ENCODE assay signal across 20 mouse cellular contexts in the genomic region with DNA sequence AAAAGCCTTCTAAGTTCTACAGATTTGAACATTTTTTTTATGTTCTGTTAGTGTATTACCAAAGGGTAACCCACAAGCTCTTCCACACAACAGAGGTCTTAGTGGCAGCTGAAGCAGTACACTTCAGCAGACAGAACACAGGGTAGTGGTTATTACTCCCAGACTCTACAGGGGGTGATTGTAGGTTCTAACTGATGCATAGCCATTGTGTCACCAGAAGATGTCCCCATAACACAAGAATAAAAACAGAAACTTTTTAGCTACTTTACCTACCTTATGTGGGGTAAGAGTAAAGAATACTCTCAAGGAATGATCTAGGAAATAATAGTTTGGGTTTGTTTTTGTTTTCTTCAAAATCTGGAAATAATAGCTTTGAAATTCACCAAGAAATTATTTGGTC. TPM values are rescaled to one million over a fixed set of nuclear protein-coding genes. Genes with fewer than 3 reads are reported as not detected.
A peak's percentile ranks its signal among the peaks of the same experiment; 100 is the strongest.
DNase-seq lines count a peak whose midpoint lies in the region; ATAC-seq and TF ChIP-seq lines count a peak whose summit lies in the region.
"Had no signal": no experiment of that assay in that cellular context is flagged by ENCODE, and none has a peak within 500 bp of the region (broad histone marks: within the 10 kb centered on the region; RNA-seq: fewer than 3 reads in every experiment).

No protein-coding gene starts in this region.

- no peaks in the 10 kb centered on the region for H3K9me3 ChIP-seq in lung, embryonic 14.5 days (ENCODE audit: low read depth, low read length)
- no peaks in the 10 kb centered on the region for H3K9me3 ChIP-seq in MEL (replicated peaks; ENCODE audit: insufficient read depth, low read length)
- H3K9me3 ChIP-seq: heart, embryonic 13.5 days; liver, embryonic 15.5 days had no signal

- H3K4me3 ChIP-seq in heart, adult 2 months: no peak overlapping the region
- no peak overlapping the region for H3K4me3 ChIP-seq in lung, embryonic 14.5 days (ENCODE audit: low read depth, low read length)
- no peak overlapping the region for H3K4me3 ChIP-seq in MEL (ENCODE audit: control insufficient read depth in 1 of 2, insufficient read depth in 1 of 2, low read depth in 2 of 2, low read length in 2 of 2)
- H3K4me3 ChIP-seq: heart, embryonic 13.5 days; liver, embryonic 15.5 days; myocyte had no signal

- no peaks in the 10 kb centered on the region for H3K79me2 ChIP-seq in heart, adult 2 months (replicated peaks; ENCODE audit: control insufficient read depth, insufficient read depth, low read length)
- H3K79me2 ChIP-seq in MEL (ENCODE audit: control insufficient read depth, insufficient read depth, low read length, poor library complexity): no peaks in the 10 kb centered on the region

- TF ChIP-seq CTCF in heart, adult 2 months (IDR thresholded peaks at IDR 0.05): peak; percentile 52
- peak; percentile 34 for TF ChIP-seq CTCF in lung, embryonic 14.5 days (IDR thresholded peaks at IDR 0.05; ENCODE audit: low read depth)
- peak in 1 of 3 experiments; percentile 34; a peak in 3 of 6 replicates for TF ChIP-seq CTCF in MEL (IDR thresholded peaks at IDR 0.05 in 2 of 3, conservative IDR thresholded peaks at IDR 0.05 in 1 of 3; ENCODE audit: control insufficient read depth in 1 of 3, insufficient read depth in 1 of 3, low read depth in 2 of 3, low read length in 3 of 3, poor library complexity in 1 of 3, severe bottlenecking in 1 of 3)

- no peaks in the 10 kb centered on the region for H3K36me3 ChIP-seq in heart, adult 2 months (ENCODE audit: control insufficient read depth, insufficient read depth, low read length)
- peaks cover 11% of the 10 kb centered on the region; the same call in 1 of the 2 replicates for H3K36me3 ChIP-seq in lung, embryonic 14.5 days (ENCODE audit: insufficient read depth)
- no peaks in the 10 kb centered on the region for H3K36me3 ChIP-seq in MEL (ENCODE audit: control insufficient read depth in 1 of 2, insufficient read depth in 2 of 2, low read length in 2 of 2)

- no peak for DNase-seq in heart, adult 2 months
- no peak for DNase-seq in heart, adult 11 months
- peak; percentile 23 for DNase-seq in lung, embryonic 14.5 days
- no peak for DNase-seq in lung, postnatal 25 days (ENCODE audit: low spot score)
- DNase-seq in MEL (ENCODE audit: low read depth, low spot score): peak; percentile 14
- no peak for DNase-seq in layer of hippocampus, adult 8-10 months (ENCODE audit: low spot score in 2 of 2)
- no peak for DNase-seq in urinary bladder, postnatal 14 days (ENCODE audit: low spot score)
- DNase-seq: cerebellum, adult 18-20 months; embryo, embryonic 11 days; kidney, postnatal 36 days; thymus, postnatal 4 days had no signal

- TF ChIP-seq EP300 in heart, adult 2 months (IDR thresholded peaks at IDR 0.05; ENCODE audit: insufficient read depth, low read depth, low read length): no peak
- no peak for TF ChIP-seq EP300 in MEL (IDR thresholded peaks at IDR 0.05; ENCODE audit: low read depth in 1 of 2, low read length in 2 of 2)

- H3K9ac ChIP-seq in heart, adult 2 months (ENCODE audit: low read depth, low read length): no peak overlapping the region
- H3K9ac ChIP-seq in lung, embryonic 14.5 days: no peak overlapping the region
- no peak overlapping the region for H3K9ac ChIP-seq in MEL (ENCODE audit: control insufficient read depth, low read depth, low read length, poor library complexity, severe bottlenecking)
- H3K9ac ChIP-seq: heart, embryonic 13.5 days; liver, embryonic 15.5 days had no signal

- intact Hi-C loops in heart, adult 2 months (cut with DNase I): loop anchor here (5.0 kb wide), 1 partner anchor 149 kb away; no protein-coding TSS in a partner anchor

- no peaks in the 10 kb centered on the region for H3K27me3 ChIP-seq in heart, adult 2 months (ENCODE audit: control insufficient read depth, insufficient read depth, low read length)
- no peaks in the 10 kb centered on the region for H3K27me3 ChIP-seq in lung, embryonic 14.5 days (ENCODE audit: insufficient read depth, low read length)
- H3K27me3 ChIP-seq in MEL (ENCODE audit: control insufficient read depth in 1 of 2, insufficient read depth in 2 of 2, low read length in 2 of 2): no peaks in the 10 kb centered on the region
- H3K27me3 ChIP-seq: heart, embryonic 13.5 days; liver, embryonic 15.5 days had no signal

- H3K4me1 ChIP-seq in heart, adult 2 months (ENCODE audit: control insufficient read depth, insufficient read depth, low read length): no peaks in the 10 kb centered on the region
- H3K4me1 ChIP-seq in lung, embryonic 14.5 days (ENCODE audit: insufficient read depth): no peaks in the 10 kb centered on the region
- H3K4me1 ChIP-seq in MEL (ENCODE audit: control insufficient read depth in 1 of 2, insufficient read depth in 2 of 2, low read length in 2 of 2): no peaks in the 10 kb centered on the region
- H3K4me1 ChIP-seq: heart, embryonic 13.5 days; liver, embryonic 15.5 days had no signal

- ATAC-seq in lung, embryonic 14.5 days (ENCODE audit: insufficient read depth): no peak
- peak; percentile 73 for ATAC-seq in megakaryocyte progenitor cell, adult 5-6 weeks (replicated peaks; ENCODE audit: poor library complexity)
- ATAC-seq: hindbrain, embryonic 16.5 days had no signal

- H3K27ac ChIP-seq in heart, adult 2 months: no peak overlapping the region
- H3K27ac ChIP-seq in lung, embryonic 14.5 days (ENCODE audit: low read depth): no peak overlapping the region
- H3K27ac ChIP-seq in MEL (ENCODE audit: control insufficient read depth, low read depth, low read length): no peak overlapping the region
- H3K27ac ChIP-seq: heart, embryonic 13.5 days; liver, embryonic 15.5 days had no signal

- H3K4me2 ChIP-seq in lung, embryonic 14.5 days: no peak overlapping the region
- H3K4me2 ChIP-seq: heart, embryonic 13.5 days; liver, embryonic 15.5 days had no signal

- peak; percentile 28 for TF ChIP-seq RAD21 in MEL (IDR thresholded peaks at IDR 0.05; ENCODE audit: low read depth, low read length)

- TF ChIP-seq POLR2A in heart, adult 2 months (IDR thresholded peaks at IDR 0.05; ENCODE audit: insufficient read depth, low read depth, low read length): no peak
- TF ChIP-seq POLR2A in MEL (IDR thresholded peaks at IDR 0.05; ENCODE audit: control insufficient read depth in 1 of 2, insufficient read depth in 1 of 2, low read depth in 1 of 2, low read length in 2 of 2, poor library complexity in 1 of 2): no peak

TF ChIP-seq in MEL, 35 proteins besides CTCF, POLR2A, EP300 and RAD21 (continues in another document):
- no peak for TF ChIP-seq MEF2A (IDR thresholded peaks at IDR 0.05; ENCODE audit: extremely low read depth, insufficient replicate concordance, low read depth, low read length, poor library complexity, severe bottlenecking)
- no peak for TF ChIP-seq SIN3A (IDR thresholded peaks at IDR 0.05; ENCODE audit: low read length)
- no peak for TF ChIP-seq CHD1 (IDR thresholded peaks at IDR 0.05; ENCODE audit: low read depth, low read length)
- no peak for TF ChIP-seq MXI1 (IDR thresholded peaks at IDR 0.05; ENCODE audit: low read depth, low read length)
- TF ChIP-seq GABPA (IDR thresholded peaks at IDR 0.05; ENCODE audit: low read depth, low read length): no peak
- TF ChIP-seq USF2 (IDR thresholded peaks at IDR 0.05; ENCODE audit: borderline replicate concordance in 1 of 2, insufficient read depth in 1 of 2, low read depth in 1 of 2, low read length in 2 of 2): no peak
- no peak for TF ChIP-seq MAFK (IDR thresholded peaks at IDR 0.05; ENCODE audit: borderline replicate concordance, low read depth, low read length)
- no peak for TF ChIP-seq USF1 (IDR thresholded peaks at IDR 0.05; ENCODE audit: low read depth, low read length)
- TF ChIP-seq TBP (IDR thresholded peaks at IDR 0.05; ENCODE audit: low read depth, low read length): no peak
- no peak for TF ChIP-seq TAL1 (IDR thresholded peaks at IDR 0.05; ENCODE audit: low read length)

RNA-seq across cellular contexts. Expression of a gene that starts 15.9 kb away (rescaled TPM):
- 10 to 100 TPM; 21.0 to 26.2 TPM for total RNA-seq in heart, adult 2 months (2021)
- polyA plus RNA-seq in heart, adult 2 months (2012; rRNA removed): 42.6 and 43.4 TPM in 2 replicates
- polyA plus RNA-seq in lung, embryonic 14.5 days (2014; fragmentation: Nextera tagmentation; extraction: Ambion mirVana): 27.9 and 29.1 TPM in 2 replicates
- 6.3 and 7.0 TPM in 2 replicates for total RNA-seq in MEL (2012; rRNA removed)
- 10 to 100 TPM in 1 of 2 experiments, not detected in 1; 24.9 TPM for polyA plus RNA-seq in MEL (2012; ENCODE audit: insufficient read depth in 1 of 2, insufficient read length in 2 of 2, low read depth in 1 of 2, low replicate concordance in 2 of 2, missing spikeins in 1 of 2)
- 30.9 and 32.4 TPM in 2 replicates for total RNA-seq in megakaryocyte progenitor cell, adult 5-6 weeks (2015)
- 17.6 and 20.7 TPM in 2 replicates for total RNA-seq in megakaryocyte progenitor cell, adult 5-6 weeks (2017)
- 10 to 100 TPM; 26.0 to 28.4 (median 28.3) TPM for total RNA-seq in layer of hippocampus, adult 8-10 months (2022)

RNA-seq across cellular contexts. Expression of a gene that starts 24.8 kb away (rescaled TPM):
- not detected for total RNA-seq in heart, adult 2 months (2021)
- polyA plus RNA-seq in heart, adult 2 months (2012; rRNA removed): not detected in 2 replicates
- polyA plus RNA-seq in lung, embryonic 14.5 days (2014; fragmentation: Nextera tagmentation; extraction: Ambion mirVana): not detected in 2 replicates
- total RNA-seq in MEL (2012; rRNA removed): not detected in 2 replicates
- not detected for polyA plus RNA-seq in MEL (2012; ENCODE audit: insufficient read depth in 1 of 2, insufficient read length in 2 of 2, low read depth in 1 of 2, low replicate concordance in 2 of 2, missing spikeins in 1 of 2)
- total RNA-seq in megakaryocyte progenitor cell, adult 5-6 weeks (2015): not detected in 2 replicates
- total RNA-seq in megakaryocyte progenitor cell, adult 5-6 weeks (2017): not detected in 2 replicates
- total RNA-seq in layer of hippocampus, adult 8-10 months (2022): not detected
- total RNA-seq: adrenal gland, postnatal 4 days; left cerebral cortex, postnatal 14 days; megakaryocyte, adult 5-6 weeks had no signal
- polyA plus RNA-seq: heart, embryonic 13.5 days; hindbrain, embryonic 16.5 days; liver, embryonic 15.5 days; myocyte; stomach, embryonic 14.5 days had no signal

RNA-seq across cellular contexts. Expression of a gene that starts 55.5 kb away (rescaled TPM):
- total RNA-seq in heart, adult 2 months (2021): not detected
- polyA plus RNA-seq in heart, adult 2 months (2012; rRNA removed): not detected in 2 replicates
- polyA plus RNA-seq in lung, embryonic 14.5 days (2014; fragmentation: Nextera tagmentation; extraction: Ambion mirVana): not detected in 2 replicates
- total RNA-seq in MEL (2012; rRNA removed): not detected in 2 replicates
- not detected for polyA plus RNA-seq in MEL (2012; ENCODE audit: insufficient read depth in 1 of 2, insufficient read length in 2 of 2, low read depth in 1 of 2, low replicate concordance in 2 of 2, missing spikeins in 1 of 2)
- not detected in 2 replicates for total RNA-seq in megakaryocyte progenitor cell, adult 5-6 weeks (2015)
- total RNA-seq in megakaryocyte progenitor cell, adult 5-6 weeks (2017): not detected in 2 replicates
- total RNA-seq in layer of hippocampus, adult 8-10 months (2022): not detected
- total RNA-seq: adrenal gland, postnatal 4 days; left cerebral cortex, postnatal 14 days; megakaryocyte, adult 5-6 weeks had no signal
- polyA plus RNA-seq: hindbrain, embryonic 16.5 days; liver, embryonic 15.5 days; myocyte; stomach, embryonic 14.5 days had no signal

RNA-seq across cellular contexts. Expression of a gene that starts 55.5 kb away (rescaled TPM):
- total RNA-seq in heart, adult 2 months (2021): not detected
- not detected in 2 replicates for polyA plus RNA-seq in heart, adult 2 months (2012; rRNA removed)
- not detected in 2 replicates for polyA plus RNA-seq in lung, embryonic 14.5 days (2014; fragmentation: Nextera tagmentation; extraction: Ambion mirVana)
- not detected in 2 replicates for total RNA-seq in MEL (2012; rRNA removed)
- not detected for polyA plus RNA-seq in MEL (2012; ENCODE audit: insufficient read depth in 1 of 2, insufficient read length in 2 of 2, low read depth in 1 of 2, low replicate concordance in 2 of 2, missing spikeins in 1 of 2)
- total RNA-seq in megakaryocyte progenitor cell, adult 5-6 weeks (2015): not detected in 2 replicates
- total RNA-seq in megakaryocyte progenitor cell, adult 5-6 weeks (2017): not detected in 2 replicates
- not detected for total RNA-seq in layer of hippocampus, adult 8-10 months (2022)
- total RNA-seq: adrenal gland, postnatal 4 days; left cerebral cortex, postnatal 14 days; megakaryocyte, adult 5-6 weeks had no signal
- polyA plus RNA-seq: heart, embryonic 13.5 days; hindbrain, embryonic 16.5 days; liver, embryonic 15.5 days; myocyte; stomach, embryonic 14.5 days had no signal

Comparison
In these comparisons a context has a peak if more than half of its experiments do, and no peak if none do; other contexts are left out.
1. DNase-seq: peak in lung, embryonic 14.5 days (single experiment) and MEL (single experiment); none in heart, adult 2 months (0 of 2), heart, adult 11 months (single experiment), lung, postnatal 25 days (single experiment), layer of hippocampus, adult 8-10 months (0 of 2) and urinary bladder, postnatal 14 days (single experiment).